Mouse (Mus musculus): Measurements from ENCODE around the gene Zim1.

DNA sequence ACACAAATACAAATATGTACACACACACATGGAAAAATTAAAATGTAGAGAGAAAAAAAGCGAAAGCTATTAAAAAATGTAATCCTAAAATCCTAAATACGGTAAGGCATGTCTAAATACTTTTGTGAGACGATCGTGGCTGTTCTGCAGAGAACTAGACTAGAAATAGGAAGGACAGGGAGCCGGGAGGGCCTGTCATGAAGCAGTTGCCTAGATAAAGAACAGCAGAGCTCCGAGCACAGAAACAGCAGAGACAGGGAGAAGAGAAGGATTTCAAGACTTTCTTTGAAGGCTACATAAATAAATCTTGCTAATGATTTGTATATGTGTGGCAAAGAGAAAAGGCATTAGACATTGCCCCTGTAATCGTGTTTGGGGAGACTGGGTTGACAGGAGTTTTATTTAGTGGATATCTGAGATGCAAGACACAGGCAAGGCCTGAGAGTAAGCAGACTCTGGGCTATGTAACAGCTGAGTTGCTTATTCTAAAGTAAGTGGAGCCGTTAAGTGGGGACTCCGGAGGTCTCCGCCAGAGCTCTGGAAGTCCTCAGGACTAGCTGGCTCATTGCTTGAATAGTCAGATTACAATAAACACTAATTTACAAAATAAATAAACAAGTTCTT lies 48.1 kb upstream of the Zim1 start:
- TF ChIP-seq CTCF (IDR thresholded peaks at IDR 0.05; ENCODE audit: borderline replicate concordance, extremely low read depth, insufficient read depth, insufficient read length) (no peak), POLR2A (IDR thresholded peaks at IDR 0.05; ENCODE audit: borderline replicate concordance, extremely low read depth, insufficient read depth, insufficient read length, poor library complexity, severe bottlenecking) (no peak)

Data from brain, embryonic 14.5 days (tissue).